Mouse (Mus musculus): ENCODE results near the gene Slc25a41.

The Slc25a41 gene

GRCm38 (mm10) chr17:57047406-57047805 is 6.0 kb upstream of the Slc25a41 start:
- 57% methylated on average over 5 of the region's 5 CpGs for WGBS

DNA sequence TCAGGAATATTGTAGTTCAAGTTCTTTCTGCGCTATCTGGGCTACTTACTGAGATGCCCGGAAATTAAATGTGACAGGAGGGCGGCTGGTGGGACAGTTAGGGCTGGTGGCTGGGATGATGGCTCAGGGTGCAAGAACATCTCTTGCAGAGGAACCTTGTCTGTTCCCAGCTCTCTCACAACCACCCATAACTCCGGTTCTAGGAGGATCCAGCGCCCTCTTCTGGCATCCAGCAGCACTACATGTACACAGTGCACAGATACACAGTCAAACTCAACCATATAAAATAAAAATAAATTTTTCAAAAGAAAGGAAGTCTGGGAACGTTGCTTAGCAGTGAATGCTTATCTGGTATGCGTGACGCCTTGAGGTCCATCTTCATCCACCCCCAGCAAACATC is 2.5 kb downstream of the Slc25a41 start:
- 37% methylated on average over 8 of the region's 8 CpGs for WGBS

GRCm38 (mm10) chr17:57032854-57033253 is 8.6 kb downstream of the Slc25a41 start:
- WGBS: 76% methylated on average over 4 of the region's 4 CpGs

GRCm38 (mm10) chr17:57031661-57032420 is 9.6 kb downstream of the Slc25a41 start:
- under 1% methylated on average over 38 of the region's 38 CpGs for WGBS

- WGBS: under 1% methylated on average over 97 of the region's 99 CpGs
Measured at GRCm38 (mm10) chr17:57030931-57031660, 10.4 kb downstream of the Slc25a41 start, which contains the start of gene Khsrp. TSS of gene Khsrp (minus strand) at chr17:57031522.

DNA sequence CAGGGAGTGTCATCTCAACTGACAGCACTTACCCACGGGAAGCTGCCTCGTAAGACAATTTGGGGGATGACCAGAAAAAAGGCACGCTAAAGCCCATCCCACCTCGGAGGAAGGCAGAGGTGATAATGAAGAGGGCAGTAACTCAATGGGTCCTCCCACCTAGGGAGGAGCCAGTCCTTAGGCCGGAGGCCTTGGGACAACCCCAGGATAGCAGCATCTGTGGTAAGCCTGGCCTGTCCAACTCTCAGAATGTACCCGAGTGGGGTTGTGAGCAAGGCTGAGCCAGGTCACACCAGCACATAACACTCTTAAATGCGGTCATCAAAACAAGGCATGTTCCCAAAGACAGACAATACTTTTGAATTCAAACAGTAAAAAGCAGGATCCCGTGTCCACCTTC is 11.8 kb downstream of the Slc25a41 start:
- WGBS: 25% methylated on average over 8 of the region's 8 CpGs

GRCm38 (mm10) chr17:57027471-57027870 is 14.0 kb downstream of the Slc25a41 start:
- 62% methylated on average over 4 of the region's 4 CpGs for WGBS

DNA sequence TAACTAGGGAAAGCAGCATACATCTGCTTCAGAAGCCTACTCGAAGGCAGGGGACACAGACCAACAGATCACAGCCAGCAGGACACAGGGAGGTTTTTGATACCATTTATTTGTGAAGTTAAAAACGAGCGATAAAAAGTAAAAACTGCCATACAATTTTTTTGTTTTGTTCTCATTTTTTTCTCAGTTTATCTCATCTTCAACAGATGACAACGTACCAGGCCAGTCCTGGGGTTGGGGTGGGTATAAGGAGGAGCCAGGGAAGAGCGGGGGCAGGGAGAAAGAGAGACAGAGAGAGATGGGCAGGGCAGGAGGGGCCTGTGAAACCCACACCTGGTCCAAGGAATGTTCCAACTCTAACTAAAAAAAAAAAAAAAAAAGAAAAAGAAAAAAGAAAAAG is 20.5 kb downstream of the Slc25a41 start:
- WGBS: 87% methylated on average over 5 of the region's 5 CpGs

- 86% methylated on average over 2 of the region's 2 CpGs for WGBS
Measured at GRCm38 (mm10) chr17:57019693-57020092, 21.8 kb downstream of the Slc25a41 start.

DNA sequence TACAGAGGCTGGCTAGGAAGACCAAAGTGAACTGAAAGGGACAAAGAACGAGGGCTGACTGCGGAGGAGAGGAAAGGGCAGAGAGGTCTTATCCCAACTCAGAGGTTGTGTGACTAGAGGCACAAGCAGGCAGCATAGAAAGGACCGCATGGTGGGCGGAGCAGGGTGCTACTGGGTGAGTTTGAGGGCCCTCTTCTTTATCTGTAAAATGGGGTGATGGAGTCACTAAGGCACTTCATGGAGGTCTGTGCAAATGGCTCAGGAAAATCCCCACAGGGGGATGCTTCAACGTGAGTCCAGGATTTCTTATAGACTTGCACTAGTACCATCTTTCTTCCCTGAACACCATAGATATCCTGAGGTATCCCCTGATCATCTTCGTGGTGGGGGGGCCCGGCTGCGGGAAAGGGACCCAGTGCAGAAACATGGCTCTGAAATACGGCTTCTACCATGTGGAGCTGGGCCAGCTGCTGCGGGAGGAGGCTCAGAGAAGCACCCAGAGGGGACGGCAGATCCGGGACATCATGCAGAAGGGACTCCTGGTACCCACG is 29.1 kb downstream of the Slc25a41 start:
- WGBS: 72% methylated on average over 13 of the region's 13 CpGs

DNA sequence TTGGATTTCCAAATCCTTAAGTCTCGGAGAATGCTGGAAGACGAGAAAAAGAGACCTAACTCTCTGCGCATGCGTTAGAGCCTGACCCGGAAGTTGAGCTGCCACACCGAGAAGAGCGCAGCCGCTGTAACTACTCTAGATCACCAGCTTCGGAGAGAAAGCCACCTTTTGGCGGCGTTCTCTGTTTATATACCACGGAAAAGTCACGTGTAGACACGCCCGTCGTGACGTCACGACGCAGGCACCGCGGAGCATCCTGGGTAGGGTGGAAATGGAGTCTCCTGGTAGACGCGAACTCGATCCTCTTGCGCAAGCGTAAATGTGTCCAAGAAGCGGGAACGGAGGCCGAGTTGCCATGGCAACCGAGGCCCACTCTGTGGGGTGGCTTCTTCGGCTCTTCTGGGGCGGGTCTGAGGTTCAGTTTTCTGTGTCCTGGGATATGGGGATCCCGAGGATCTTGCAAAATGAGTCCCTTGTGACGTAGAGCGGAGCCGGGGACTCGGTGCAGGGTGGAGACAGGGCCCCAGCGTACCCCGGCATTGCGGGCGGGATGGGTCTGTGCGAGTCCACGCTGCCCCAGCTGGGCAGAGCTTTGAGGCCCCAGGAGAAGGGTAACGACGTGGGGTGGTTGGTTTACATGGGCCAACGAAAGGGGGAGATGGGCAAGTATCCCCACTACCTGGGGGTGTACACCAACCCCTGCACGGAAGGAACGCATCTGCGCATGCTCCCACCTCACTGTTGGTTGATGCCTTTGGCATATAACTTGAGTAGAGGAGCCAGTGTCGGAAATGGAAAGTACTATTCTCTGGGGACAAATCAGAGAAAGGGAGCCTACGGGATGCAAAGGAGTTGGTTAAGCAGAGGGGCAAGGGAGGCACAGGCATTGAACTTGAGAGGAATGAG is 30.0 kb downstream of the Slc25a41 start, which contains the start of the genes Gtf2f1 and Gm17949:
Gene Gtf2f1 (minus strand): TSS at position 53 of the 906 bp plus-strand sequence.
Gene Gm17949 (plus strand): TSS at position 234 of the 906 bp plus-strand sequence.
- under 1% methylated on average over 51 of the region's 51 CpGs for WGBS

DNA sequence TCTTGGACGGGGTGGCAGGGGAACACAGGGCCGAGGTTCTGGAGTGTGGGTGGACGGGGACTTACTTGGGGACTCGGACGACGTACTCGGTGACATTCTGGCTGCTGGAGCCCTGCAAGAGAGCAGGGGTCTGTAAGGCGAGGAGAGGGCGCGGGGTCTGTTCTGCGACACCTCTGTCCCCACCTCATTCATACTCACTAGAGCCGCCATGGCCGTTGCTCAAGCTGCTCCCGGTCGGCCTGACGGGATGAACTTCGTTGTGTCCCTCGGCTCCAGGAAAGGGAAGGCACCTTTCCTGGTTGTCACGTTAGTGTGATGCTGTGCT is 30.6 kb downstream of the Slc25a41 start:
- WGBS: under 1% methylated on average over 19 of the region's 19 CpGs

- WGBS: 90% methylated on average over 13 of the region's 13 CpGs
Measured at GRCm38 (mm10) chr17:57007137-57007905, 34.1 kb downstream of the Slc25a41 start.

DNA sequence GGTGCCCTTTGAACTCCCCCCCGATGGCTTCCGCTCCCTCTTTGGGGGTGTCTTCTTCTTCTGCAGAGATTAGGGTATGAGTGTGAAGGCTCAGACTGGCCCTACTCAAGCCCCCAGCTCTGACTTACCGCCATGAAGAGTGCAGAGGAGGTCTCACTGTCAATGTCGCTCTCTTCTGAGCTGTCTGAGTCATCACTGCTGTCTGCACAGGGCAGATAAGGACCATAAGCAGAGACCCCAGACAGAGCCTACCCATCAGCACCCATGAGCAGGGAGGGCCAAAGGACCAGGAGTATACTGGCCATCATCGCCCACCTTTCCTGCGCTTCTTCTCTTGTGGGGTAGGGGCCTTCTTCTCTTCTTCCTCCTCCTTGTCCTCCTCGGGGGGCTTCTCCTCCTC is 37.5 kb downstream of the Slc25a41 start:
- WGBS: 88% methylated on average over 7 of the region's 7 CpGs

DNA sequence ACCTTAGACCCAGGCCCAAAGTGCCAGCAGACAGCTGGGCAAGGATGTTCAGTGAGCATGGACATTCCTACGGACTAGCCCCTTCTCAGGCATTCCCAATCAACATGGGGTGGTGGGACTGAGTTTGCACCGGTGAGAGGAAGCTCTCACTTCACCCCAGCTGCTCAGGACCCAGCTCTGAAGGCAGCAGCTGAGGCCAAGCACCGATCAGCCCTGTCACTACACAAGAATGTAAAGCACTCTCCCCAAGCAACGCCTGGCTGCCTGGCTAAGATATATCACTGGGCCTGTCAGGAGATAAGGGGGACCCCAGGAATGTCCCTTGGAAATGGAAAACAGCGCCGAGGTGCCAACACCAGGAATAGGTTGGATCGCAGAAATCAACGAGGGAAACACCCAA is 40.2 kb downstream of the Slc25a41 start:
- WGBS: 71% methylated on average over 8 of the region's 8 CpGs

- 84% methylated on average over 9 of the region's 9 CpGs for WGBS
Measured at GRCm38 (mm10) chr17:56999968-57000609, 41.4 kb downstream of the Slc25a41 start, which contains the start of gene Pspn. TSS of gene Pspn (minus strand) at chr17:57000018.

GRCm38 (mm10) chr17:56999414-56999813 is 42.0 kb downstream of the Slc25a41 start:
- WGBS: 90% methylated on average over 9 of the region's 9 CpGs

GRCm38 (mm10) chr17:56997029-56997667 is 44.3 kb downstream of the Slc25a41 start, which contains the start of gene Alkbh7:
TSS of gene Alkbh7 (plus strand) at chr17:56997339.
- under 1% methylated on average over 38 of the region's 38 CpGs for WGBS

DNA sequence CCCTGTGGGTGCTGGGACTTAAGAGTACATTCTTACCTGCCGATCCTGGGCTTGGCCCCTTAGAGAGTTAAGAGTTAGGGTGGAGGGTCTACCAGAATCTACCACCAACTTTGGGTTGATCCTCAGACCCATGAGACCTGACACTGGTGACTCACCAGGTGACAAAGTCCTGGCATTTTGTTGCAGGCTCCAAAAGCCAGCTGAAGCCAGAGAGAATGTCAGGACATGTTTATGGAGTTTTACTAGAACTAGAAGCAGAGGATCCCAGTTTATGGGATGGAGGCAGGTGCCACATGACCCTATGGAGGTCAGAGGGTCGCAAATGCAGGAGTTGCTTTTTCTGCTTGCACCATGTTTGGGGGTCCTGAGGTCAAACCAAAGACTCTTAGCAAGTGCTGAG is 44.9 kb downstream of the Slc25a41 start:
- 75% methylated on average over 2 of the region's 2 CpGs for WGBS

DNA sequence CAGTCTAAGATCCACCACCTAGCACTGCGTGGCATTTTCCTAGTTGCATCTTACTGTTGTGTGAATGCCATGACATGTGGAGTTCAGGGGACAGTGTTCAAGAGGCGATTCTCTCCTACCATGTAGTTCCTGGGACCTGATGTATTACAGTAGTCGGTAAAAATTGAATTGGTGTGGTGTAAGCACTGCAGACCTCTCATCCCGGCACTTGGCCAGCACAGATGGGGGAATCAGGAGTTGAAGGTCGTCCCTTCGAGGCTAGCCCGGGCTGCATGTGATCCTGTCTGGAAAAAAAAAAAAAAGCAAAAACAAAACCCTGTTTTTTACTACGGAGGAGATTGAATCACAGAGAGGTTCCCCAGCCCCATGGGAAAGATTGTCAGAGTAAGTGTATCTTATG is 46.4 kb downstream of the Slc25a41 start:
- 86% methylated on average over 8 of the region's 8 CpGs for WGBS

Data from cerebral cortex, adult 2 months (tissue).